Mouse (Mus musculus): ENCODE measurements around the gene Olfr828. TPM values are rescaled to one million over a fixed set of nuclear protein-coding genes. Genes with fewer than 3 reads are reported as not detected.

The Olfr828 gene
- not detected for total RNA-seq (2021)
- long read RNA-seq, experiment 1, result 0 reads
- long read RNA-seq, experiment 2, result 0 reads

DNA sequence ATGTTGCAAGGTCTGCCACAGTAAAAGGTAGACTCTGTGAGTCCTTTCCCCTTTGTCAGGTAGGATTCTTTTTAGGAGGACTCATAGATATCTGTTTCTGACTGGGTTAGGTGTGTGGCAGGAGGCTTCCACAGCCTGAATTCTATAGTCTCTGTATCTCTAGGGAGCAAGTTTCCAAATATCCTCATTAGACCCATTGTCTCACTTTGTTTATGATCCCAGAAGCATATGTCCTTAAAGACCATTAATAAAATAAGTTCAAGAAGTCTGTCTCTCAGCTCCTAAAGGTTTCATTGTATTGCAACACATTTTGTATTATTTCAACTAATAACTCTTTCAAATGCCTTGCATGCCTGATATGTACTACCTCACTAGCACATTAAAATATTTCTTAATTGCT is at the start of gene Olfr828:
Olfr828 (minus strand) TSS at position 101 of the 400 bp plus-strand sequence.
- DNase-seq (ENCODE audit: low spot score in 2 of 2), result no peak

DNA sequence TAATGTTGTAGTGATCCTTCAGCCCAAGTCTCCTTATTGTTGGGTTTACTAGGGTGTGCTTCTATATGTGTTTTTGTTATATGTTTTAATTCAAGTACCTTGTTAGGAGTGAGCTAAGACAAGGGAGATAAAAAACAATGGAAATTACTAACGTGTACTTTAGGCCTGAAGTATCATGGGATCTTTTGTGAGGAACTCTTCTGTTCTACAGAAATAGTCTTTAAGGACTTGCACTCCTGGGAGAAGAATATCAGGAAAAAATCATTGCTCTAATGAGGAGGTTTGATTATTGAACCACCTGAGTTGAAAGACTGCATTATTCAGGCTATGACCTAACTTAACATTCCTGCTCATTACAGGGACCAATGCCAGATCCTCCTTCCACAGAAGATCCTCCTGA is 35.3 kb upstream of the Olfr828 start, which contains the start of gene Olfr829:
Olfr829 (plus strand) TSS at position 301 of the 400 bp plus-strand sequence.
- no peak for DNase-seq (ENCODE audit: low spot score in 2 of 2)

DNA sequence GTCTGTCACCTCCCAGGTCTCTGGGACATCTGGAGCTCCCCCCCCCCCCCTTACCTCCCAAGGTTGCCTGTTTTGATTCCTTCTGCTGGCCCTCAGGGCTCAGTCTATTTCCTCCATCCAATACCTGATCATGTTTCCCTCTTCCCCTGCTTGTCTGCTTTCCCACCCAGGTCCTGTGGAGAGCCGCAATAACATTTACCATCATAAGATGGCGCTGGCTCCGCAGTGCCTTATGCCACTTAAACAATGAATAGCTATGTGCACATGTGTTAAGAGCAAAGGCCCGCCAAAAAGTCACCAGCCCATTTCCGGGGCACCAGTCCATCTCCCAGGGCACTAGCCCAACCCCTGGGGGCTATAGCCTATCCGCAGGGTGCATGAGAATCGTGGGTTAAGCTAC is 34.0 kb downstream of the Olfr828 start:
- DNase-seq (ENCODE audit: low spot score in 2 of 2), result no peak

DNA sequence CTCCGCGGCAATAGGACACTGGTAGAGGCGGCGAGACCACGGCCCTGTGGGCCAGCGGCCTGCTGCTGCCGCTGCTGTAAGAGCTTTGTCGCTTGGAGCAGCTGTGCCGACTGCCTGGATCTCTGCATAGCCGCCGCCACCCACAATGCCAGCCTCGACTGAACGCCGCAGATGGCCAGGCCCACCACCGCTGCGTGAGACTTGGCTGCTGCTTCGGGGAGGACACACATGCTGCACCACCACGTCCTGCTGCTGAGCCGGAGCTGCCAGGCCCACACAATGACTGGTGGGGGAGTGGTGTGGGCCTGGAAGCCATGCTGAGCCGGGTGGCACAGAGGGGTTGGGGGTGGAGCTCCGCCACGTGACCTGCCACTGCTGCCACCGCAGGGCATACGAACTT is 39.9 kb downstream of the Olfr828 start:
- no peak for DNase-seq (ENCODE audit: low spot score in 2 of 2)

DNA sequence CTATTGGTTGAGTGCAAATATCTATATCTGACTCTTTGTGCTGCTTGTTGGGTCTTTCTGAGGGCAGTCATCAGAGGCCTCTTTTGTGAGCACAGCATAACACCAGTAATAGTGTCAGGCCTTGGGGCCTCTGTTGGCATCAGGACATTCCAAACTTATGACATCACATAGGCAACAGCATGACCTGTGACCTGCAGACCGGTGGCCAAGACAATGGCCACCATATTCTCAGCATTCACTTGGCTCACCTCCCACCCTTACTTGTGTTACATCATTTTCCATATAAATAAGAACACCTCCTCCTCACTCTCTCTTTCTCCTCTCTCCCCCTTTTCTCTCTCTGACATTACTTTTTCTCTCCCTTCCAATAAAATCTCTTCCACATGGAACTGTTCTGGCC is 40.3 kb downstream of the Olfr828 start:
- no peak for DNase-seq (ENCODE audit: low spot score in 2 of 2)

Other genes starting within 250 kb of the Olfr828 start
- under 1 TPM; 0.02 to 0.16 TPM for gene Muc16, start 145.0 kb downstream of the Olfr828 start, total RNA-seq (2021)
- gene Olfr24, start 55.5 kb downstream of the Olfr828 start, total RNA-seq (2021), result not detected
- not detected for gene Olfr829, start 35.4 kb upstream of the Olfr828 start, total RNA-seq (2021)
- gene Olfr830, start 55.2 kb upstream of the Olfr828 start, total RNA-seq (2021), result not detected
- gene Olfr832, start 117.6 kb upstream of the Olfr828 start, total RNA-seq (2021), result not detected
- not detected for gene Olfr834, start 168.5 kb upstream of the Olfr828 start, total RNA-seq (2021)
- gene Olfr835, start 213.2 kb upstream of the Olfr828 start, total RNA-seq (2021), result not detected